Mouse (Mus musculus) CH12.LX (cell line): Measurements from ENCODE around the gene Camkk2.

Experiments
- CTCF ChIP-seq, 2 experiments: IDR thresholded peaks in 1 of 2; conservative IDR thresholded peaks in 1 of 2; 2 replicates each; pipeline ENCODE4 v1.5.1; 2011 to 2012; ENCODE audit warnings: low read depth in 2 of 2, low read length in 2 of 2, improper control_type of control experiment in 1 of 2, inconsistent platforms in 1 of 2, mild to moderate bottlenecking in 1 of 2, moderate library complexity in 1 of 2
- POLR2A ChIP-seq: IDR thresholded peaks from 2 replicates; pipeline ENCODE4 v1.6.1; 2011; ENCODE audit warnings: low read depth, mild to moderate bottlenecking, improper control_type of control experiment, low read length
- RAD21 ChIP-seq: IDR thresholded peaks from 2 replicates; pipeline ENCODE4 v1.6.1; 2011; ENCODE audit warnings: low read depth, mild to moderate bottlenecking, low read length, improper control_type of control experiment, moderate library complexity
- ZC3H11A ChIP-seq: IDR thresholded peaks from 2 replicates; pipeline ENCODE4 v1.6.1; 2012; ENCODE audit warnings: low read depth, mild to moderate bottlenecking, inconsistent platforms, low read length, improper control_type of control experiment

DNA sequence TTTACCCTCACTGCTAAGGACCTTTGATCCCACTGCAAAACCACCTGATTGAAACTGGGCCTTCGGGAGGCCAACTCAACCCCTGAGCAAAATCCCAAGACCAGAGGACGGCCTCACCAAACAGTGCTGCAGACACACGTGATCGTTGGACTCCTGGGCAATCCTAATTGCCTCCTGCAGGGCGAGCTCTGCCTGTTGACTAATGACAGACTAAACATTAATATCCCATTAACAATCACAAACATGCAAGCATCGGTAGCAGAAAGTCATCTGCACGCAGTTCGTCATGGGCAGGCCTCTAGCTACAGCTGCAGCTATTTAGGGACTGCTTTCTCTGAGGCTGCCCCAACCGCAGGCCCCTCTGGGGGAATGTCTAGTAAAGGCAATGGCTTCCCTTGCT, 23.5 kb upstream of the Camkk2 start:
- TF ChIP-seq POLR2A (no peak), ZC3H11A (no peak), RAD21 (no peak), CTCF (conservative IDR thresholded peaks at IDR 0.05 in 1 of 2, IDR thresholded peaks at IDR 0.05 in 1 of 2; ENCODE audit: low read depth in 2 of 2, low read length in 2 of 2) (no peak)
